Mouse (Mus musculus): ENCODE results near the gene Lce1c.

Gene Lce1c

DNA sequence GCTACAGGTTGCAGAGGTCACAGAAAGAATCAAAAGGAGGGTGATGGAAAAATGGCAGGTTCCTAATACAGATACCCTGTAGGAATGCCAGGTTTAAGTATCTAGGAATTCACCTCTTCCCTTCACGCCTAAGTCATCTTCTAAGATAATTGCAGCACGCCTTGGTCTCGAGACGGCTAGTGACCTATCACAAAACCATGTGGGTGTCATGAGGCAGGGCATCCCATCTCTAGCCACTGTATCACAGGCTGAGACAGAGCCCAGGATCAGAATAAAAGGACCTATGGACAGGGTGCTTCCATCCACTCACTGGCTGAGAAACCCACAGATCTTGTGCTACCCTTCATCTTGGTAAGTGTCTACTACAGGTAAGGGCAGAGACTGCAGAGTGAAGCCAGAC lies at the start of gene Lce1c:
Lce1c (plus strand) TSS at position 301 of the 400 bp plus-strand sequence.
- DNase-seq (ENCODE audit: low spot score in 2 of 2) = no peak

GRCm38 (mm10) chr3:92637745-92638652 lies 41.0 kb upstream of the Lce1c start:
- DNase-seq (ENCODE audit: low spot score in 2 of 2) = no peak

- DNase-seq (ENCODE audit: low spot score in 2 of 2) = no peak
These were observed 40.4 kb upstream of the Lce1c start for GRCm38 (mm10) chr3:92638653-92638991.

DNA sequence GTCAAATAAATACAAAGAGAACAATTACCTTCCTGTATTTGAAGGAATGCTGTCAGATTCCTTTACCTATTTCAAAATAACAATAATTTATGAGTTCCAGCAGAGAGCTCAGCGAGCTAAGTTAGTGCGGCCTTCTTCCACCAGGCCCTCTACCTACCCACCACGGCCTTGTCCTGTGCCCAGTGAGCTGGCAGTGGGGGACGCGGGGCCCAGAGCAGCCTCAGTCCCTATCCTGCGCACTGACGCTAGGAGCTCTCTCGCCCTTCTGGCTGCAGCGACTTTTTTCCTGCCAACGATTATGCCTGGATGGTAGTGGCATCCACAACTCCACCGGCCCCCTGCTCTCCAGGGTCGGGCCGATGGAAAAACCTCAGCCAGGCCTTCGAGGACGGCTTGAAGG lies 39.2 kb upstream of the Lce1c start:
- no peak for DNase-seq (ENCODE audit: low spot score in 2 of 2)

DNA sequence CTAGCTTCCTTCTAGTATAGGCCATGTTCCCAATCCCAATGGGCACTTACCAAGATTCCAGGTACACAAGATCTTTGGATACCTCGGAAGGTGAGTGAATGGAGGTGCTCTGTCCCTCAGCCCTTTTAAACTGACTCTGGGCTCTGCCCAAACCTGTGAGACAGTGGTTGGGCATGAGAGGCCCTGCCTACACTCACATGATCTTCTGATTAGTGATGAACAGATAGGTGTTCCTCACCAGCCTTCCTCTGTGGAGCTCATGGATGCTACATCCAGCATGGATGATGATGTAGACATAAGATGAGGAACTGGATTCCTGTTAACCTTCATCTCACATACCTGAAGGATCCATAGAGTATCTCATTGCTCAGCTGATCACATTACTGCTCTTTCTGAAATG lies 30.8 kb upstream of the Lce1c start, which contains the start of gene Lce1a1:
Lce1a1 (minus strand) TSS at position 101 of the 400 bp plus-strand sequence.
- DNase-seq (ENCODE audit: low spot score in 2 of 2) = no peak

- no peak for DNase-seq (ENCODE audit: low spot score in 2 of 2)
These were observed 22.2 kb upstream of the Lce1c start, which contains the start of gene Lce1b for GRCm38 (mm10) chr3:92656826-92657225. Gene Lce1b, minus strand, starts transcription at chr3:92656926.

DNA sequence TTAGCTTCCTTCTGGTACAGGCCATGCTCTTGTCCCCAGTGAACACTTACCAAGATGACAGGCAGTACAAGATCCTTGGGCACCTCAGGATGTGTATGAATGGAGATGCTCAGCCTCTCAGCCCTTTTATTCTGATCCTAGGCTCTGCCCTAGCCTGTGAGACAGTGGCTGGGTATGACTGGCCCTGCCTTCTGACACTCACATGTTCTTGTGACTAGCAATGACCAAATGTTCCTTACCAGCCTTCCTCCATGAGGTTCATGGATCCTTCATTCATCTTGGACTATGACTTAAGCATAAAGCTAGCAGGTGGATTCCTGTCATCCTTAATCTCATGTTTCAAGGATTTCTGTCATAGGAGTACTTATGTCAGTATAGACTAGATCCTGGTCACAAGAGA lies 8.8 kb upstream of the Lce1c start, which contains the start of gene Lce1a2:
Lce1a2 (minus strand) TSS at position 101 of the 400 bp plus-strand sequence.
- no peak for DNase-seq (ENCODE audit: low spot score in 2 of 2)

- DNase-seq (ENCODE audit: low spot score in 2 of 2) = no peak
These were observed 8.1 kb downstream of the Lce1c start, which contains the start of gene Lce1d for GRCm38 (mm10) chr3:92687110-92687509. Gene Lce1d, minus strand, starts transcription at chr3:92687210.

GRCm38 (mm10) chr3:92689154-92689553 lies 10.1 kb downstream of the Lce1c start:
- DNase-seq (ENCODE audit: low spot score in 2 of 2) = peak in 1 of 2 experiments; percentile 12

- no peak for DNase-seq (ENCODE audit: low spot score in 2 of 2)
These were observed 12.6 kb downstream of the Lce1c start for GRCm38 (mm10) chr3:92691688-92692087.

- no peak for DNase-seq (ENCODE audit: low spot score in 2 of 2)
These were observed 15.6 kb downstream of the Lce1c start for GRCm38 (mm10) chr3:92694613-92695012.

GRCm38 (mm10) chr3:92708974-92709373 lies 29.9 kb downstream of the Lce1c start, which contains the start of gene Lce1e:
Gene Lce1e, minus strand, starts transcription at chr3:92709074.
- no peak for DNase-seq (ENCODE audit: low spot score in 2 of 2)

GRCm38 (mm10) chr3:92715122-92715521 lies 36.1 kb downstream of the Lce1c start:
- no peak for DNase-seq (ENCODE audit: low spot score in 2 of 2)

DNA sequence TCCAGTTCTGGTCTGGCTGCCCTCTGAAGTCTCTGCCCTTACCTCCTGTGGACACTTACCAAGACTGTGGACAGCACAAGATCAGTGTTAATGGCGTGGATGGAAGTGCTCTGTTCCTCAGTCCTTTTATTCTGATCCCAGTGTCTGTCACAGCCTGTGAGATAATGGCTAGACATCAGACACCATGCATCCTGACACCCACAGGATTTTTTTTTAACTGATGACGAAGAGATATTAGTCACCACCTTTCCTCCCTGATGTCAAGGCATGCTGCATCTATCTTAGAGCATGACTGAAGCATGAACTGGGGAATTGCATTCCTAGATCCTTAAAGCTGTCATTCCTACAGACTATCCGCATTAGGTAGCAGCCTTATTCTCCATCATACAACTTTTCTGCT lies 41.2 kb downstream of the Lce1c start, which contains the start of gene Lce1f:
Lce1f (minus strand) TSS at position 101 of the 400 bp plus-strand sequence.
- DNase-seq (ENCODE audit: low spot score in 2 of 2) = no peak

DNA sequence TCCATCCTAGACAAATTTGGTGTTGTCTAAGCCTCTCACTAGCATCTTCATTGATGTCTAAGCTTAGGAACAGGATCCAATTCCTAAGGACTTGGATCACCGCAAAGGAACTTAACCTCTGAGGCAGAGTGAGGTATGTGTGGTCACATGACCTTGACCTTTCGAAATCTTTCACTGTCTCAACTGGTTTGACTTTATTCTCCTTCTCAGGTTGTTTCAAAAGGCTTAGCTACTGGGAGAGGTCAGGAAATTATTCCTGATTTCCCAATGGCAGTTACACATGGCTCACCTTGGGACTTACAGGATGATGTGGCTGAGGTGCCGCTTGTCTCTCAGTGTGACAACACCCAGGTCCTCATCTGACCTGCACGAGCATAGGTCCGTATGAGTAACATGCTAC lies 43.6 kb downstream of the Lce1c start:
- no peak for DNase-seq (ENCODE audit: low spot score in 2 of 2)

All from thymus, postnatal 10 days (tissue).